Mouse (Mus musculus) small intestine, adult 2 months (tissue): Measurements from ENCODE around the gene Tshr.

Experiments
- CTCF ChIP-seq: fragments of 200-500 bp; IDR thresholded peaks from 2 replicates; pipeline ENCODE4 v1.5.1; 2012; ENCODE audit warnings: low read depth, mild to moderate bottlenecking, control low read depth, inconsistent platforms, low read length, moderate library complexity, mixed read lengths; ENCODE audit not compliant: insufficient replicate concordance, insufficient read length; ENCODE audit errors: extremely low read depth
- POLR2A ChIP-seq: fragments of 200-500 bp; IDR thresholded peaks from 2 replicates; pipeline ENCODE4 v1.6.1; 2012; ENCODE audit warnings: low read depth, mild to moderate bottlenecking, control low read depth, inconsistent platforms, low read length, moderate library complexity

DNA sequence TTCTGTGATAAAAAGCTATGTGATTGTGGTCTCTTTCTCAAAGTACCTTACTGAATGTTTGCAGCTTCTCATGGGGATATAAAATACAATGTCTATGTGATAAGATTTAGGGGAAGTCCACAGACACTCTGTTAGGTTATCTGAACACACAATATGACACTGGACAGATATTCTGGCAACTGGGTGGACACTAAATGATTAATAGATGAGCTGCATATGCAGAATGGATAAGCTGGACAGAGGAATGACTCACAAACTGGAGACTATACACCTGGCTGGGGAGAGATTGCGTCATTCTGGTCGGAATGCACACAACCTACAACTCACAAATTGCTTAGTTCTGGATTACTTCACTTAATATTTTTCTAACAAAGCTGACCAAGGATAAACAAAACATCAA is 195.3 kb downstream of the Tshr start:
- TF ChIP-seq CTCF: no peak
- TF ChIP-seq POLR2A: no peak
